Mouse (Mus musculus) MEL (cell line): ENCODE data around the gene Calm4.

Source experiments
- CTCF ChIP-seq, 3 experiments: IDR thresholded peaks in 2 of 3; conservative IDR thresholded peaks in 1 of 3; 2 replicates each; pipeline ENCODE4 v1.5.1; 2011 to 2012; ENCODE audit warnings: low read length in 3 of 3, low read depth in 2 of 3, mild to moderate bottlenecking in 2 of 3, improper control_type of control experiment in 1 of 3, inconsistent platforms in 1 of 3, mixed read lengths in 1 of 3, moderate library complexity in 1 of 3; ENCODE audit not compliant: control insufficient read depth in 1 of 3, insufficient read depth in 1 of 3, poor library complexity in 1 of 3, severe bottlenecking in 1 of 3
- TCF12 ChIP-seq: IDR thresholded peaks from 2 replicates; pipeline ENCODE4 v1.6.1; 2014; ENCODE audit warnings: low read depth, mild to moderate bottlenecking, inconsistent platforms, low read length, improper control_type of control experiment, moderate library complexity
- ZKSCAN1 ChIP-seq: IDR thresholded peaks from 2 replicates; pipeline ENCODE4 v1.6.1; 2012; ENCODE audit warnings: low read depth, mild to moderate bottlenecking, inconsistent platforms, low read length, improper control_type of control experiment, moderate library complexity
- ZNF384 ChIP-seq: IDR thresholded peaks from 2 replicates; pipeline ENCODE4 v1.6.1; 2012; ENCODE audit warnings: low read depth, mild to moderate bottlenecking, inconsistent platforms, low read length, improper control_type of control experiment

DNA sequence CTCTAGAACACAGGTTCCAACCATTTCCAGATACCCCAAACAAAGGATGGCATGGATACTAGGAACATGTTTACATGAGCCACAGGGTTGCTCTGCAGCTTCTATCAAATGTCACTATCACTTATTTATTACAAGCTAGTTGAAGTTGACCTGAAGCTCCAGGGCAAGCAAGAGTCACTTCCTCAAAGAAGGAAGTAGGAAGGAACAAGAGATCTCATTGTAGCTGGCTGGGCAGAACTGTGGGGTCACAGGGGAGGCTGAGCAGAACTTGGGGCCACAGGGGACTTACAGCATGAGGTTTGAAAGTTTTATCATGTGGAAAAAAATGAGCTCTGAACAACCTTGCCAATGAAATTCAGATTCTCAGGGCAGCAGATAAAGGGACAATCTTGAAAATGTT, 11.8 kb upstream of the Calm4 start:
- TF ChIP-seq ZKSCAN1 (no peak), ZNF384 (no peak), TCF12 (no peak), CTCF (IDR thresholded peaks at IDR 0.05 in 2 of 3, conservative IDR thresholded peaks at IDR 0.05 in 1 of 3; ENCODE audit: control insufficient read depth in 1 of 3, insufficient read depth in 1 of 3, low read depth in 2 of 3, low read length in 3 of 3, poor library complexity in 1 of 3, severe bottlenecking in 1 of 3) (no peak)
